In genomic region chr7:27384731-27385130, GRCm38 (mm10) we compare ENCODE assay signal across 8 mouse cellular contexts. TPM values are rescaled to one million over a fixed set of nuclear protein-coding genes. Genes with fewer than 3 reads are reported as not detected.
DNase-seq lines count a peak whose midpoint lies in the region; ATAC-seq and TF ChIP-seq lines count a peak whose summit lies in the region.

No protein-coding gene starts in this region.

- H3K4me1 ChIP-seq in liver, postnatal 0 days (ENCODE audit: insufficient read depth) = no peaks in the 10 kb centered on the region

- no peak overlapping the region for H3K4me3 ChIP-seq in liver, postnatal 0 days (ENCODE audit: low read depth, low read length)

- 44% methylated on average over 4 of the region's 4 CpGs for WGBS in liver, postnatal 0 days (ENCODE audit: insufficient replicate concordance)

- no peaks in the 10 kb centered on the region for H3K9me3 ChIP-seq in liver, postnatal 0 days (ENCODE audit: low read length)

- no peak overlapping the region for H3K9ac ChIP-seq in liver, postnatal 0 days (replicated peaks)

- H3K36me3 ChIP-seq in liver, postnatal 0 days (replicated peaks; ENCODE audit: insufficient read depth, low read length) = no peaks in the 10 kb centered on the region

- H3K27me3 ChIP-seq in liver, postnatal 0 days (ENCODE audit: insufficient read depth, low read length) = no peaks in the 10 kb centered on the region

- ATAC-seq in liver, postnatal 0 days = no peak

- TF ChIP-seq EP300 in liver, postnatal 0 days (IDR thresholded peaks at IDR 0.05; ENCODE audit: low read depth) = no peak

- no peak overlapping the region for H3K4me2 ChIP-seq in liver, postnatal 0 days (ENCODE audit: low read depth, low read length)

- peak; percentile 66 for DNase-seq in kidney, adult 18-20 months
- DNase-seq in kidney, adult 11 months = no peak
- DNase-seq in ES-CJ7 (ENCODE audit: low read depth, low spot score) = peak; percentile 68
- DNase-seq in c-Kit-positive CD71-negative TER-119-negative erythroid progenitor cells, embryonic 14.5 days (ENCODE audit: low read depth) = peak; percentile 56
- peak; percentile 74 for DNase-seq in heart, postnatal 4 days
- peak; percentile 73 for DNase-seq in liver, postnatal 0 days
- DNase-seq in spleen, postnatal 14 days (ENCODE audit: low spot score in 2 of 2) = peak; percentile 41 to 62
- no peak for DNase-seq in frontal cortex, postnatal 36 days (ENCODE audit: low spot score in 2 of 2)

- TF ChIP-seq CTCF in liver, postnatal 0 days (IDR thresholded peaks at IDR 0.05; ENCODE audit: low read depth) = peak; percentile 84

- no peak overlapping the region for H3K27ac ChIP-seq in liver, postnatal 0 days (ENCODE audit: low read depth)

RNA-seq across cellular contexts. Expression of gene Gm20479, which starts 27.5 kb away (rescaled TPM):
- total RNA-seq in heart, postnatal 4 days (2021) = 1 to 10 TPM in 1 of 2 experiments, not detected in 1; 3.7 TPM
- 1.1 TPM in 1 of 2 replicates, not detected in the other for polyA plus RNA-seq in liver, postnatal 0 days (2015; fragmentation: Nextera tagmentation; extraction: Ambion mirVana)

RNA-seq across cellular contexts. Expression of gene Shkbp1, which starts 28.9 kb away (rescaled TPM):
- 10 to 100 TPM; 18.4 to 19.8 TPM for total RNA-seq in heart, postnatal 4 days (2021)
- polyA plus RNA-seq in liver, postnatal 0 days (2015; fragmentation: Nextera tagmentation; extraction: Ambion mirVana) = 9.5 and 10.9 TPM in 2 replicates

RNA-seq across cellular contexts. Expression of gene Ltbp4, which starts 47.2 kb away (rescaled TPM):
- total RNA-seq in heart, postnatal 4 days (2021) = 100 to 1,000 TPM; 238 to 255 TPM
- polyA plus RNA-seq in liver, postnatal 0 days (2015; fragmentation: Nextera tagmentation; extraction: Ambion mirVana) = 7.2 and 9.2 TPM in 2 replicates

Comparison
In these comparisons a context has a peak if more than half of its experiments do, and no peak if none do; other contexts are left out.
1. DNase-seq: peak in kidney, adult 18-20 months (single experiment), ES-CJ7 (single experiment), c-Kit-positive CD71-negative TER-119-negative erythroid progenitor cells, embryonic 14.5 days (single experiment), heart, postnatal 4 days (single experiment), liver, postnatal 0 days (single experiment) and spleen, postnatal 14 days (2 of 2); none in kidney, adult 11 months (single experiment) and frontal cortex, postnatal 36 days (0 of 2).